Mouse (Mus musculus): ENCODE data around the gene Gm21988. TPM values are rescaled to one million over a fixed set of nuclear protein-coding genes. Genes with fewer than 3 reads are reported as not detected.

The Gm21988 gene
- total RNA-seq, 2 experiments from 2014 or later, result 8.5 to 8.6 TPM

GRCm38 (mm10) chr11:70219873-70220272, 19.8 kb downstream of the Gm21988 start:
- intact Hi-C loops (cut with DNase I), result no loop called here
- no peak for DNase-seq

DNA sequence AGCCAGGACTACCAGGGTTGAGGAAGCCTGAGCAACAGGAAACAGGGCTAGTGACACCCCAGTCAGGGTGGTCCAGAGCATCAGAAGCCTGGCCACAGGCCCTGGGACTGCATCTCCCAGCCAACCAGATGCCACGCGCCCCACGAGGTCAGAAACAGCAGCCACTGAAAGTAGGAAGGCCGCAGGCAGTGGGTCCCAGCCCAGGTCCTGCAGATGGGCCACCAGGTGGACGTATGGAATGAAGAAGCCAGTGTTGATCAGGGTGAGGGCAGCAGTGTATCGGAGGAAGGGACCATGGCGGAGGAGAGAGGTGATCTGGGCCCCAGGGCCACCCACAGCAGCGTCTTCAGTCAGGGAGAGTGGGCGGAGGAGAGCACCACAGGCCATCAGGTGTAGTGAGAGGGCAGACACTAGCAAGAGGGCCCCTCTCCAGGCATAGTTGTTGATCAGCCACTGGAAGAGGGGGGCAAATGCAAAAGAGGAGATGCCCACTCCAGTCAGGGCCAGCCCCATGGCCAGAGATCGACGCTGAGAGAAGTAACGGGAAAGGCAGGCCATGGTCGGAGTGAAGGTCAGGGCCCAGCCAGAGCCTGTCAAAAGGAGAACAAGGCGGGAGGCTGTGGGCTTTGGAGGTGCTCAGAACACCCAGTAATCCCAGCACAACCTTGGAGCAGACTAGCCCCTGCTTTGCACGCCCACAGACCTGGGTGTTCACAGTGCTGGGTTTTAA, 20.7 kb downstream of the Gm21988 start:
- intact Hi-C loops (cut with DNase I), result no loop called here
- no peak for DNase-seq

- DNase-seq, result no peak
- intact Hi-C loops (cut with DNase I), result no loop called here
Observed at GRCm38 (mm10) chr11:70218039-70218438, 21.6 kb downstream of the Gm21988 start.

- intact Hi-C loops (cut with DNase I), result no loop called here
- no peak for DNase-seq
Observed at GRCm38 (mm10) chr11:70216103-70216502, 23.5 kb downstream of the Gm21988 start.

- DNase-seq, result no peak
Observed at GRCm38 (mm10) chr11:70215301-70215700, 24.3 kb downstream of the Gm21988 start.

DNA sequence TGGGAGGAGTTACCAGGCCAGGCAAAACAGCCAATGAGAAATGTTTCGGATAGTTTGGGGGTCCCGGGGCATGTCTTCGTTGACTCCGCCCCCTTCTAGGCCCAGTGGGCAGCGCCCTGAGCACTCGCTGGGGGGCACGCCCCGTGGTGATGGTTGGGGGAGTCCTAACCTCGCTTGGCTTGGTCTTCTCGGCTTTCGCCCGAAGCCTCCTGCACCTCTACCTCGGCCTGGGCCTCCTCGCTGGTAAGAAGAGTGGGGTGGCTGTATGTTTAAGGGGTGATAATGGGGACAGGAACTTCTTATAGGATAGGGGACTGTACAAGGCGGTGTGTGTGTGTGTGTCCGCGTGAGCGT, 24.8 kb downstream of the Gm21988 start:
- intact Hi-C loops (cut with DNase I), result loop anchor here (5.0 kb wide), 3 partner anchors 143 to 283 kb away; no protein-coding TSS in a partner anchor
- DNase-seq, result no peak

More at GRCm38 (mm10) chr11:70215301-70215700, 24.3 kb downstream of the Gm21988 start:
- intact Hi-C loops (cut with DNase I), result no loop called here

DNA sequence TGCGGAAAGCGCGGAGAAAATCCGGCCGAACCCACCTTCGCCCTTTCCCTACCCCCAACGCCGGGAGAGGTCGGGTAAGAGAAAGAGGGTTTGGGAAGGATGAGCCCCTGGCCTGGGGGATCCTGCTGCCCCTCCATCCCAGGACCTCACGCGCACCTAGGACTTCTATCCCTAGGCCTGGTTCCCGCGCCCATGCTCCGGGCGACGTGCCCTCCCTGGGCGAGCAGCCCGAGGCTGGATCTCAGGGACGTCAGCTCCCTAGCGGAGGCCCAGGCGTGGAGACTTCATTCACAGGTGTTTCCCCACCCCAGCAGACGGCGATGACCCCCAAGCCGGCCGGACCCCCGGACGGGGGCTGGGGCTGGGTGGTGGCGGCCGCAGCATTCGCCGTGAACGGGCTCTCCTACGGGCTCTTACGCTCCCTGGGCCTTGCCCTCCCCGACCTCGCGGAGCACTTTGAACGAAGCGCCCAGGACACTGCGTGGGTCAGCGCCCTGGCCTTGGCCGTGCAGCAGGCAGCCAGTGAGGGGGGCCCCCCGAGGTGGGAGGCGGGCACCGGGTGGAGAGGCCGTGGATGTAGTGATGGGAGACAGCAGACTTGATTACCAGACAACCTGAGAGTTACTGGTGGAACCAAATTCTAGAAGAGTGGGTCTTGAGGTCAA, 25.3 kb downstream of the Gm21988 start:
- intact Hi-C loops (cut with DNase I), result loop anchor here (5.0 kb wide), 3 partner anchors 142 to 282 kb away; no protein-coding TSS in a partner anchor
- no peak for DNase-seq

DNA sequence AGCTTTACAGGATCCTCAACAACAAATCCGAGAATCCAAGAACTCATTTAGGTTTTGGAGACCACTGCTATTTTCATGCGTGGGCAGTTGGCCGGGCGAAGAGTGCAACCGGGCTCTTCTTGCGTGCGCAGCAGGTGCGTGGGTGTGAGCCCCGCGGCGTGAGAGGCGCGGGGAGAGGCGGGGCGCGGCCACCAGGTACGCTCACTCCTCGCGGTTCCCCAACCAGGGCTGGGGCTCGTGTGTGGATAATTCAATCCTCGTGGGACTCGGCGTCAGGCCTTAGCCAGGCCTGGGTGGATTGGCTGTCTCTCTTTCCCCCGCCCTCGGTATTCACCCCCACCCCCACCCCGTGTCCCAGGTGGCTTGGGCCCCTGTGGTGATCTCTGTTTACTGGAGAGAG, 25.9 kb downstream of the Gm21988 start:
- DNase-seq, result no peak
- intact Hi-C loops (cut with DNase I), result loop anchor here (5.0 kb wide), 3 partner anchors 141 to 281 kb away; no protein-coding TSS in a partner anchor

GRCm38 (mm10) chr11:70212896-70213295, 26.7 kb downstream of the Gm21988 start:
- intact Hi-C loops (cut with DNase I), result loop anchor here (5.0 kb wide), 3 partner anchors 141 to 281 kb away; no protein-coding TSS in a partner anchor
- peak; percentile 66 for DNase-seq

GRCm38 (mm10) chr11:70212423-70212822, 27.2 kb downstream of the Gm21988 start, which contains the start of gene Slc16a11:
Gene Slc16a11 (plus strand): TSS chr11:70212752.
- intact Hi-C loops (cut with DNase I), result loop anchor here (5.0 kb wide), 3 partner anchors 140 to 280 kb away; no protein-coding TSS in a partner anchor
- DNase-seq, result no peak

DNA sequence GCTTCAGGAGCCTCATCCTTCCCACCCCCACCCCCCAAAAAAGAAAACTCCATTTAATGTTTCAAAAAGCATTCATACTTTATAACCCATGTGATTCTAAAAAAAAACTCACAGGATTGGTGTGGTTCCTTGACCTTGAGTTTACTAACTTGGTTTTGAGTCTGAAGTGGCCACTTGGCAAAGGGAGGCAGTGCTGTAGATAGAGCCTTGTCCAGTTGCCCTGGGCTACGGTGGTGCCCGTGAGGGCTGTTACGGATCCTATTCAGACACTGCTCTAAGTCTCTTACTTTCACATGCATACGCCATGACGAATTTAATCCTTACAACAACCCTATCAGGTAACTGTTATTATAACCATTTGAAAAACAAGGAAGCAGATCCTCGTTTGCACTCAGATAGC, 27.7 kb downstream of the Gm21988 start:
- no peak for DNase-seq
- intact Hi-C loops (cut with DNase I), result loop anchor here (5.0 kb wide), 3 partner anchors 140 to 280 kb away; no protein-coding TSS in a partner anchor

DNA sequence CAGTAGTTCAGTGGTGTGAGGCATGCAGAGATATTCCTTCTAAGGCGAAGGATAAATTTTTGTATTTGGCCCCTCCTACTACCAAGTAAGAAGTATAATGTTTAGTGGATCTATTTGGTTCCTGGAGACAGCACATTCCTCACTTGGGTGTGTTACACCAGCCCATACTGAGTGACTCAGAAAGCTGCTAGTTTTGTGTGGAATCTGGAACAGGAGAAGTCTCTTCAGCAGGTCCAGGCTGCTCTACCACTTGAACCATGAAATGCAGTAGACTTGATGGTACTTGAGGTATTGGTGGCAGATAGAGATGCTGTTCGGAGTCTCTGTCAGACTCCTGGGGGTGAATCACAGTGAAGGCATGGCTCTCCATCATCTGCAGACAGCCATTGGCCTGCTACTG, 28.9 kb downstream of the Gm21988 start:
- intact Hi-C loops (cut with DNase I), result loop anchor here (5.0 kb wide), 3 partner anchors 138 to 278 kb away; no protein-coding TSS in a partner anchor
- DNase-seq, result no peak

- no peak for DNase-seq
- intact Hi-C loops (cut with DNase I), result no loop called here
Observed at GRCm38 (mm10) chr11:70208778-70209388, 30.7 kb downstream of the Gm21988 start.

GRCm38 (mm10) chr11:70207283-70207682, 32.3 kb downstream of the Gm21988 start:
- intact Hi-C loops (cut with DNase I), result no loop called here
- no peak for DNase-seq

- intact Hi-C loops (cut with DNase I), result no loop called here
Observed at GRCm38 (mm10) chr11:70206801-70207200, 32.8 kb downstream of the Gm21988 start.

DNA sequence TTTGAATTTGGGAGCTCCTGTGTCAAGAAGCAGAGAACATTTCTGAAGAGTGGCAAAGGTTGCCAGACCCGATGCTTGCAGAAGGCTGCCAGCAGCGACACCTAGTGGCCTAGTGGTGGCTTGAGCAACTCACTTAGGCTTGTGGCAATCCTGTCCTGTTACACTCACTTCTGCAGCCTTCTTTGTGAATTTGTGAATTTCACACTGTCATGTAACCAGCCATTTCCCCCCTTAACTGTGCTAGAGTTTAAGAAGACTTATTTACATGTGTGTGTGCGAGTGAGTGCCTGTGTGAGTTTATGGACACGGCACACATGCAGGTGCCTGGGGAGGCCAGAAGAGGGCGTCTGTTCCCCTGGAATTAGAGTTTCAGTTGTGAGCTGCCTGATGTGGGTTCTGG, 37.9 kb downstream of the Gm21988 start:
- peak; percentile 91 for DNase-seq
- intact Hi-C loops (cut with DNase I), result no loop called here

More at GRCm38 (mm10) chr11:70206801-70207200, 32.8 kb downstream of the Gm21988 start:
- no peak for DNase-seq

GRCm38 (mm10) chr11:70200036-70200608, 39.5 kb downstream of the Gm21988 start:
- DNase-seq, result no peak
- intact Hi-C loops (cut with DNase I), result no loop called here

- intact Hi-C loops (cut with DNase I), result loop anchor here (5.0 kb wide), 1 partner anchor 127 kb away; no protein-coding TSS in a partner anchor
- no peak for DNase-seq
Observed at GRCm38 (mm10) chr11:70199107-70199506, 40.5 kb downstream of the Gm21988 start.

DNA sequence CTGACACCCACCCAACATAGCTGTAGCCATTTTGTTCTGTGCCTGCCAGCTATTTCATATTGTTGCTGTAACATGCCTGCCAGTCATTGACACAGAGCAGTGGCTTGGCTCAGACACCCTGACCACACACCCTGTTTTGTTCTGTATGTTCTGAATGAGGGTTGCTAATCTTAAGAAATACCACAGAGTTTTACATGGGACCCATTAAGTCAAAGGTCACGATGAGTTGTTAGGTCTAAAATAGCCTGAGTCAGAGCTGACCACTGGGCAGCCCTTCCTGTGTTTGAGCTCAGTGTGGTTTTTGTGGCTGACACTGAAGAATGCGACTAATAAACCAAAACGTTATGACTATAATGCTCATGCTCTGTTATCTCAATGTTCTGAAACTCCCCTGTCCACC, 41.3 kb downstream of the Gm21988 start:
- intact Hi-C loops (cut with DNase I), result loop anchor here (5.0 kb wide), 1 partner anchor 126 kb away; no protein-coding TSS in a partner anchor
- no peak for DNase-seq

DNA sequence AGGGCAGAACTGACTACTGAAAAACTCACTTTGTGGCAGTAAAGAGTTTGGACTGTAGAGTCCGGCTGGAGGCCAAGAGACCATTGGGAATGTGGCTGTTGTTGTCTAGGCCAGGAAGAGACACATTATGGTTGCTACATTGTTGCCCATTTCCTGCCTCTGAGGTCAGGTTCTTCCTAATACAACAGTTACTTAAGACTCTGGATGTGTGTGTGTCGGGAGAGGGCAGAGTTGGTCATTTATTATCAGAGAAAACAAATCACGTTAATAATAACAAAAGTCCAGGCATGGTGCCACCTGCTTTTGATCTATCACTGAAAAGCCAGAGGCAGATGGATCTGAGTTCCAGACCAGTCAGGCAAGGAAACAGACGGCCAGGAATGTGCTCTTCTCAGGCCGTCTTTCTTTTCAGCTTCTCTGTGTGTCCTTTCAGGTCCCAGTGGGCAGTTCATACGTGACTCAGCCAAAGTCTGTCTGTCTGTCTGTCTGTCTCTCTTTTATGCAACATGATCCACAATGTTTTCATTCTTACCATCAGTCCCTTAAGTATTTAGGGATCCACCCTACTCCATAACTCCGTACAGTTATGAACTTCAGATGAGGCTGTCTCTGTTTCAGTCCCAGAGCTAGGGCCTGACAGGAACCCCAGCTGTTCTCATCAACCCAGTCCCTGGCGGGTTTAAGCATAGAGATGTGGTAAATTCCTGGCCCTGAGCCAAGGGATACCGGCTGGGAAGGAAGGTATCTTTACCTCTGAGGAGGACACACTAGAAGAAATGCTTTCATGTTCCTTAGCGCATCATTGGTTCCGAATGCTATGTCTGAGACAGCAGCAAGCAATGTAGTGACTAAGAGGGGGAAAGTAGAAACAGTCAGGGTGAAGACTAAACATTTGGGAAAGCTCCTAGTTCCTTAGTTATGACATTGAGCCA, 46.0 kb downstream of the Gm21988 start:
- no peak for DNase-seq
- intact Hi-C loops (cut with DNase I), result no loop called here
